Mouse (Mus musculus): Measurements from ENCODE around the gene Cib2. TPM values are rescaled to one million over a fixed set of nuclear protein-coding genes. Genes with fewer than 3 reads are reported as not detected.

Cib2 gene
- polyA plus RNA-seq, 1 experiment from 2014 or later, result 17.9 TPM

GRCm38 (mm10) chr9:54520286-54520685, 39.7 kb downstream of the Cib2 start:
- Histone ChIP-seq H3K4me3 (ENCODE audit: low read depth, low read length) (no peak overlapping the region), H3K9me3 (ENCODE audit: control insufficient read depth, low read length) (no peaks in the 10 kb centered on the region), H3K27ac (ENCODE audit: low read depth, low read length) (no peak overlapping the region), H3K36me3 (ENCODE audit: control insufficient read depth, insufficient read depth, low read length) (no peaks in the 10 kb centered on the region), H3K27me3 (ENCODE audit: control insufficient read depth, insufficient read depth, low read length) (no peaks in the 10 kb centered on the region), H3K4me1 (ENCODE audit: control insufficient read depth, insufficient read depth, low read length) (no peaks in the 10 kb centered on the region), H3K4me2 (no peak overlapping the region), H3K9ac (ENCODE audit: low read length) (no peak overlapping the region)
- WGBS, result 86% methylated on average over 4 of the region's 4 CpGs
- DNase-seq (ENCODE audit: low spot score, missing footprints) (no peak), ATAC-seq (ENCODE audit: low FRiP score) (no peak)

- no peak overlapping the region for H3K4me3 ChIP-seq (ENCODE audit: low read depth, low read length)
- H3K27ac ChIP-seq (ENCODE audit: low read depth, low read length), result no peak overlapping the region
- no peaks in the 10 kb centered on the region for H3K36me3 ChIP-seq (ENCODE audit: control insufficient read depth, insufficient read depth, low read length)
- no peak for ATAC-seq (ENCODE audit: low FRiP score)
- H3K9ac ChIP-seq (ENCODE audit: low read length), result no peak overlapping the region
- 75% methylated on average over 7 of the region's 7 CpGs for WGBS
- H3K27me3 ChIP-seq (ENCODE audit: control insufficient read depth, insufficient read depth, low read length), result no peaks in the 10 kb centered on the region
- H3K4me1 ChIP-seq (ENCODE audit: control insufficient read depth, insufficient read depth, low read length), result no peaks in the 10 kb centered on the region
- DNase-seq (ENCODE audit: low spot score, missing footprints), result no peak
- H3K9me3 ChIP-seq (ENCODE audit: control insufficient read depth, low read length), result no peaks in the 10 kb centered on the region
- H3K4me2 ChIP-seq, result no peak overlapping the region
These were observed 41.1 kb downstream of the Cib2 start for GRCm38 (mm10) chr9:54518921-54519320.

- Histone ChIP-seq H3K27me3 (ENCODE audit: control insufficient read depth, insufficient read depth, low read length) (no peaks in the 10 kb centered on the region), H3K9me3 (ENCODE audit: control insufficient read depth, low read length) (no peaks in the 10 kb centered on the region), H3K9ac (ENCODE audit: low read length) (no peak overlapping the region), H3K36me3 (ENCODE audit: control insufficient read depth, insufficient read depth, low read length) (no peaks in the 10 kb centered on the region), H3K27ac (ENCODE audit: low read depth, low read length) (no peak overlapping the region), H3K4me2 (no peak overlapping the region), H3K4me1 (ENCODE audit: control insufficient read depth, insufficient read depth, low read length) (no peaks in the 10 kb centered on the region), H3K4me3 (ENCODE audit: low read depth, low read length) (no peak overlapping the region)
- DNase-seq (ENCODE audit: low spot score, missing footprints) (no peak), ATAC-seq (ENCODE audit: low FRiP score) (no peak)
- WGBS, result 81% methylated on average over 2 of the region's 2 CpGs
These were observed 44.0 kb downstream of the Cib2 start for GRCm38 (mm10) chr9:54515991-54516390.

- H3K4me2 ChIP-seq, result peak overlapping the region; percentile 78; the same call in 1 of the 2 replicates
- 0 out of 2 replicates have a peak overlapping the region, but pooled peaks have one; percentile 5 for H3K9ac ChIP-seq (ENCODE audit: low read length)
- no peak overlapping the region for H3K4me3 ChIP-seq (ENCODE audit: low read depth, low read length)
- 14% methylated on average over 12 of the region's 12 CpGs for WGBS
- no peak for ATAC-seq (ENCODE audit: low FRiP score)
- H3K27ac ChIP-seq (ENCODE audit: low read depth, low read length), result no peak overlapping the region
- H3K4me1 ChIP-seq (ENCODE audit: control insufficient read depth, insufficient read depth, low read length), result 0 out of 2 replicates have a peak, but pooled peaks cover 7% of the 10 kb centered on the region
- no peaks in the 10 kb centered on the region for H3K9me3 ChIP-seq (ENCODE audit: control insufficient read depth, low read length)
- H3K36me3 ChIP-seq (ENCODE audit: control insufficient read depth, insufficient read depth, low read length), result no peaks in the 10 kb centered on the region
- no peak for DNase-seq (ENCODE audit: low spot score, missing footprints)
- H3K27me3 ChIP-seq (ENCODE audit: control insufficient read depth, insufficient read depth, low read length), result peaks cover 9% of the 10 kb centered on the region
These were observed 57.1 kb downstream of the Cib2 start for GRCm38 (mm10) chr9:54502873-54503272.

- H3K27me3 ChIP-seq (ENCODE audit: control insufficient read depth, insufficient read depth, low read length), result peaks cover 9% of the 10 kb centered on the region
- peak overlapping the region; percentile 78 for H3K4me2 ChIP-seq
- no peaks in the 10 kb centered on the region for H3K36me3 ChIP-seq (ENCODE audit: control insufficient read depth, insufficient read depth, low read length)
- H3K4me1 ChIP-seq (ENCODE audit: control insufficient read depth, insufficient read depth, low read length), result 0 out of 2 replicates have a peak, but pooled peaks cover 7% of the 10 kb centered on the region
- H3K9ac ChIP-seq (ENCODE audit: low read length), result peak overlapping the region; percentile 76
- ATAC-seq (ENCODE audit: low FRiP score), result peak; percentile 52; the same call in 1 of the 2 replicates
- no peak for DNase-seq (ENCODE audit: low spot score, missing footprints)
- 6% methylated on average over 13 of the region's 13 CpGs for WGBS
- H3K4me3 ChIP-seq (ENCODE audit: low read depth, low read length), result peak overlapping the region; percentile 77
- no peak overlapping the region for H3K27ac ChIP-seq (ENCODE audit: low read depth, low read length)
- H3K9me3 ChIP-seq (ENCODE audit: control insufficient read depth, low read length), result no peaks in the 10 kb centered on the region
These were observed 57.9 kb downstream of the Cib2 start for GRCm38 (mm10) chr9:54502111-54502495.

- peaks cover 9% of the 10 kb centered on the region for H3K27me3 ChIP-seq (ENCODE audit: control insufficient read depth, insufficient read depth, low read length)
- H3K4me2 ChIP-seq, result peak within 1 kb of the TSS; percentile 78
- no peaks in the 10 kb centered on the region for H3K9me3 ChIP-seq (ENCODE audit: control insufficient read depth, low read length)
- WGBS, result under 1% methylated on average over 90 of the region's 99 CpGs
- H3K9ac ChIP-seq (ENCODE audit: low read length), result peak within 1 kb of the TSS; percentile 76
- 0 out of 2 replicates have a peak, but pooled peaks cover 7% of the 10 kb centered on the region for H3K4me1 ChIP-seq (ENCODE audit: control insufficient read depth, insufficient read depth, low read length)
- peak; percentile 100 for DNase-seq (ENCODE audit: low spot score, missing footprints)
- ATAC-seq (ENCODE audit: low FRiP score), result peak; percentile 94
- peak within 1 kb of the TSS; percentile 77 for H3K4me3 ChIP-seq (ENCODE audit: low read depth, low read length)
- H3K36me3 ChIP-seq (ENCODE audit: control insufficient read depth, insufficient read depth, low read length), result no peaks in the 10 kb centered on the region
- peak within 1 kb of the TSS; percentile 76 for H3K27ac ChIP-seq (ENCODE audit: low read depth, low read length)
These were observed 58.4 kb downstream of the Cib2 start, which contains the start of gene Dmxl2 for GRCm38 (mm10) chr9:54501453-54502110. Dmxl2 (minus strand) TSS chr9:54501626.

- WGBS, result under 1% methylated on average over 40 of the region's 43 CpGs
- H3K27me3 ChIP-seq (ENCODE audit: control insufficient read depth, insufficient read depth, low read length), result peaks cover 9% of the 10 kb centered on the region
- ATAC-seq (ENCODE audit: low FRiP score), result peak; percentile 73
- H3K4me2 ChIP-seq, result peak overlapping the region; percentile 78
- peak; percentile 87 for DNase-seq (ENCODE audit: low spot score, missing footprints)
- H3K4me3 ChIP-seq (ENCODE audit: low read depth, low read length), result peak overlapping the region; percentile 77
- no peaks in the 10 kb centered on the region for H3K9me3 ChIP-seq (ENCODE audit: control insufficient read depth, low read length)
- H3K9ac ChIP-seq (ENCODE audit: low read length), result peak overlapping the region; percentile 76
- peak overlapping the region; percentile 76 for H3K27ac ChIP-seq (ENCODE audit: low read depth, low read length)
- no peaks in the 10 kb centered on the region for H3K36me3 ChIP-seq (ENCODE audit: control insufficient read depth, insufficient read depth, low read length)
- 0 out of 2 replicates have a peak, but pooled peaks cover 7% of the 10 kb centered on the region for H3K4me1 ChIP-seq (ENCODE audit: control insufficient read depth, insufficient read depth, low read length)
These were observed 59.1 kb downstream of the Cib2 start for GRCm38 (mm10) chr9:54500832-54501452.

GRCm38 (mm10) chr9:54499791-54500190, 60.2 kb downstream of the Cib2 start:
- no peak overlapping the region for H3K4me3 ChIP-seq (ENCODE audit: low read depth, low read length)
- 0 out of 2 replicates have a peak, but pooled peaks cover 7% of the 10 kb centered on the region for H3K4me1 ChIP-seq (ENCODE audit: control insufficient read depth, insufficient read depth, low read length)
- H3K27ac ChIP-seq (ENCODE audit: low read depth, low read length), result no peak overlapping the region
- H3K9ac ChIP-seq (ENCODE audit: low read length), result no peak overlapping the region
- DNase-seq (ENCODE audit: low spot score, missing footprints) (no peak), ATAC-seq (ENCODE audit: low FRiP score) (no peak)
- no peaks in the 10 kb centered on the region for H3K9me3 ChIP-seq (ENCODE audit: control insufficient read depth, low read length)
- H3K36me3 ChIP-seq (ENCODE audit: control insufficient read depth, insufficient read depth, low read length), result no peaks in the 10 kb centered on the region
- peaks cover 9% of the 10 kb centered on the region for H3K27me3 ChIP-seq (ENCODE audit: control insufficient read depth, insufficient read depth, low read length)
- peak overlapping the region; percentile 4; the same call in 1 of the 2 replicates for H3K4me2 ChIP-seq
- 89% methylated on average over 3 of the region's 3 CpGs for WGBS

GRCm38 (mm10) chr9:54499291-54499690, 60.7 kb downstream of the Cib2 start:
- H3K9ac ChIP-seq (ENCODE audit: low read length), result no peak overlapping the region
- no peaks in the 10 kb centered on the region for H3K9me3 ChIP-seq (ENCODE audit: control insufficient read depth, low read length)
- DNase-seq (ENCODE audit: low spot score, missing footprints), result no peak
- no peak for ATAC-seq (ENCODE audit: low FRiP score)
- H3K4me2 ChIP-seq, result no peak overlapping the region
- H3K4me1 ChIP-seq (ENCODE audit: control insufficient read depth, insufficient read depth, low read length), result 0 out of 2 replicates have a peak, but pooled peaks cover 7% of the 10 kb centered on the region
- H3K36me3 ChIP-seq (ENCODE audit: control insufficient read depth, insufficient read depth, low read length), result no peaks in the 10 kb centered on the region
- no peak overlapping the region for H3K27ac ChIP-seq (ENCODE audit: low read depth, low read length)
- H3K27me3 ChIP-seq (ENCODE audit: control insufficient read depth, insufficient read depth, low read length), result peaks cover 9% of the 10 kb centered on the region
- no peak overlapping the region for H3K4me3 ChIP-seq (ENCODE audit: low read depth, low read length)
- 83% methylated on average over 6 of the region's 6 CpGs for WGBS
